ENCODE assay signal across 10 mouse cellular contexts in the genomic region with DNA sequence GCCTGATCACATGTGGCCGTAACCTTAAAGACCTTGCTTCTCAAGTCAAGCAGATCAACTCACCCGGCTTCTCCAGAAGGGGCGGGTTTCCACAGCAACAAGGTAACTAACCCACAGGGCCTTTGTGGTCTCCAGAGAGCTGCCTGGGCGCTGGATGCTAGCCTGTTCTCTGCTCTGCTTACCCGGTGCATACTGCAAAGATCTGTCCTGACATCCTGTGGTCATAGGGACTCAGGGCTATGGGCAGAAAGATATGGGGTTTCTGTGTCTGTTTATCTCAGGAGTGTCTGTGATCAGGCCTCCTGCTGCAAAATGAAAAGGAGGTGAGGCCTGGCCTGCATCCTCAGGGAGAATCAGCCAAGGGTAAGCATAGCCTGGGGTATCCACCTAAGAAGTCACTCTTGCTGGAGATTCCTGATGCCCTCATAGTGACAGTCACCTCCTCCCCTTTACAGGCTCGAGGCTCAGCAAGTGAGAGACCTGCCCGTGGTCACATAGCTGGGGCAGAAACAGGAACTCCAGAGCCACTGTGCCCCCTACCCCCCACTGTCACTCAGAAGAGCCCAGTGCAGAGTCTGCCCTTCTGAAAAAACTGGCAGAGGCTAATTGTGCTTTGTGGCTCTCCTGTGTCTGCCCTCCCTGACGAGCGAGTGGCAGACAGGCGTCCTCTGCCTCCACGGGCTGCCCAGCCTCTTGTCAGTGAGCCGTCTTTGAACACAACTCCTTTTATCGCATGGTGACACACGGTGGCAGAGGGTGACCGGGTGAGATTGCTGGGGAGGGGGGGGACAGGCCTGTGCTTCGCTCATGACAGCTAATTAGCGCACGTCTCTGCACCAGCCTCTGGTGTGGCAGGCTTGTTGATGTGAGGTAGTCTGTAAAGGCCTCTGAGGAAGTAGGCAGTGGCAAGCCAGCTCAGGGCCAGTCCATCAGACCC.
DNase-seq lines count a peak whose midpoint lies in the region; ATAC-seq and TF ChIP-seq lines count a peak whose summit lies in the region.
"Had no signal": no experiment of that assay in that cellular context is flagged by ENCODE, and none has a peak within 500 bp of the region (broad histone marks: within the 10 kb centered on the region; RNA-seq: fewer than 3 reads in every experiment).

No protein-coding gene starts in this region.

- H3K9me3 ChIP-seq in heart, embryonic 10.5 days, result no peaks in the 10 kb centered on the region
- no peaks in the 10 kb centered on the region for H3K9me3 ChIP-seq in hindbrain, embryonic 15.5 days
- H3K9me3 ChIP-seq in midbrain, embryonic 16.5 days (replicated peaks; ENCODE audit: control insufficient read depth, low read length, poor library complexity, severe bottlenecking), result no peaks in the 10 kb centered on the region
- H3K9me3 ChIP-seq: limb, embryonic 15.5 days had no signal

- no peaks in the 10 kb centered on the region for H3K36me3 ChIP-seq in heart, embryonic 10.5 days
- no peaks in the 10 kb centered on the region for H3K36me3 ChIP-seq in hindbrain, embryonic 15.5 days
- no peaks in the 10 kb centered on the region for H3K36me3 ChIP-seq in midbrain, embryonic 16.5 days (ENCODE audit: control insufficient read depth, insufficient read depth, low read length)
- H3K36me3 ChIP-seq: limb, embryonic 15.5 days had no signal

- intact Hi-C loops in heart, postnatal 36 days (cut with DNase I), result no loop called here

- no peak for ATAC-seq in hindbrain, embryonic 15.5 days (ENCODE audit: low FRiP score, low read depth)
- ATAC-seq in midbrain, embryonic 16.5 days, result peak; percentile 23; the same call in 1 of the 2 replicates
- ATAC-seq in inflammation-experienced regulatory T-cells, adult 6 months, result no peak

- H3K27ac ChIP-seq in heart, embryonic 10.5 days, result peak overlapping the region; percentile 87
- peak overlapping the region; percentile 55 for H3K27ac ChIP-seq in hindbrain, embryonic 15.5 days (replicated peaks)
- peak overlapping the region; percentile 65 for H3K27ac ChIP-seq in midbrain, embryonic 16.5 days (ENCODE audit: low read length)
- no peak overlapping the region for H3K27ac ChIP-seq in cerebellum, adult 2 months (ENCODE audit: insufficient read depth, low read length)
- H3K27ac ChIP-seq: limb, embryonic 15.5 days had no signal

- no peak for TF ChIP-seq CTCF in cerebellum, adult 2 months (IDR thresholded peaks at IDR 0.05; ENCODE audit: borderline replicate concordance, insufficient read depth, low read depth, low read length)

- H3K4me1 ChIP-seq in heart, embryonic 10.5 days, result peaks cover 96% of the 10 kb centered on the region
- peaks cover 94% of the 10 kb centered on the region for H3K4me1 ChIP-seq in hindbrain, embryonic 15.5 days (replicated peaks)
- peaks cover 78% of the 10 kb centered on the region for H3K4me1 ChIP-seq in midbrain, embryonic 16.5 days (ENCODE audit: control insufficient read depth, insufficient read depth, low read length)
- peaks cover 53% of the 10 kb centered on the region for H3K4me1 ChIP-seq in cerebellum, adult 2 months (ENCODE audit: control insufficient read depth, insufficient read depth, low read length)

- no peak for TF ChIP-seq POLR2A in cerebellum, adult 2 months (IDR thresholded peaks at IDR 0.05; ENCODE audit: borderline replicate concordance, insufficient read depth, low read length)

- peak overlapping the region; percentile 7; the same call in 1 of the 2 replicates for H3K9ac ChIP-seq in hindbrain, embryonic 15.5 days
- H3K9ac ChIP-seq in midbrain, embryonic 16.5 days (ENCODE audit: low read depth, low read length), result 0 out of 2 replicates have a peak overlapping the region, but pooled peaks have one; percentile 22
- H3K9ac ChIP-seq: limb, embryonic 15.5 days had no signal

- H3K4me2 ChIP-seq in hindbrain, embryonic 15.5 days, result no peak overlapping the region
- H3K4me2 ChIP-seq in midbrain, embryonic 16.5 days (ENCODE audit: low read length), result no peak overlapping the region
- H3K4me2 ChIP-seq: limb, embryonic 15.5 days had no signal

- H3K4me3 ChIP-seq in heart, embryonic 10.5 days, result peak overlapping the region; percentile 24
- H3K4me3 ChIP-seq in hindbrain, embryonic 15.5 days, result no peak overlapping the region
- H3K4me3 ChIP-seq in midbrain, embryonic 16.5 days (ENCODE audit: low read depth, low read length), result no peak overlapping the region
- no peak overlapping the region for H3K4me3 ChIP-seq in cerebellum, adult 2 months (replicated peaks; ENCODE audit: insufficient read depth, low read depth, low read length)
- H3K4me3 ChIP-seq: limb, embryonic 15.5 days had no signal

- H3K27me3 ChIP-seq in heart, embryonic 10.5 days (ENCODE audit: insufficient read depth, poor library complexity, severe bottlenecking), result no peaks in the 10 kb centered on the region
- H3K27me3 ChIP-seq in hindbrain, embryonic 15.5 days, result no peaks in the 10 kb centered on the region
- H3K27me3 ChIP-seq in midbrain, embryonic 16.5 days (ENCODE audit: control insufficient read depth, insufficient read depth, low read depth, low read length), result no peaks in the 10 kb centered on the region
- H3K27me3 ChIP-seq in cerebellum, adult 2 months (ENCODE audit: control insufficient read depth, insufficient read depth, low read length), result no peaks in the 10 kb centered on the region
- H3K27me3 ChIP-seq: limb, embryonic 15.5 days had no signal

- WGBS in heart, embryonic 10.5 days, result 18% methylated on average over 18 of the region's 18 CpGs
- 16% methylated on average over 18 of the region's 18 CpGs for WGBS in hindbrain, embryonic 15.5 days
- WGBS in midbrain, embryonic 16.5 days, result 14% methylated on average over 18 of the region's 18 CpGs
- WGBS in cerebellum, adult 2 months, result 82% methylated on average over 18 of the region's 18 CpGs

- peak; percentile 96 for DNase-seq in heart, embryonic 10.5 days (ENCODE audit: low spot score)
- DNase-seq in heart, postnatal 36 days, result no peak
- DNase-seq in c-Kit-positive CD71-positive TER-119-positive erythroid progenitor cells, embryonic 14.5 days (ENCODE audit: low spot score), result peak; percentile 90
- no peak for DNase-seq in cerebellum, adult 2 months
- DNase-seq in left cerebral cortex, adult 11 months (ENCODE audit: low spot score), result no peak
- DNase-seq: cerebellum, adult 8-10 months had no signal

Comparison
In these comparisons a context has a peak if more than half of its experiments do, and no peak if none do; other contexts are left out.
1. DNase-seq: peak in heart, embryonic 10.5 days (single experiment) and c-Kit-positive CD71-positive TER-119-positive erythroid progenitor cells, embryonic 14.5 days (single experiment); none in heart, postnatal 36 days (0 of 2), cerebellum, adult 2 months (0 of 2) and left cerebral cortex, adult 11 months (single experiment).